Mouse (Mus musculus) spleen, postnatal 10 days (tissue): ENCODE data around the gene Olfr354.

ENCODE experiments used
- DNase-seq, 2 experiments: peaks; one replicate each; pipeline ENCODE4 v3.0.0; 2021 to 2022; ENCODE audit warnings: low spot score in 2 of 2

Gene Olfr354

GRCm38 (mm10) chr2:36905380-36905779 lies at the start of gene Olfr354:
Gene Olfr354, plus strand, starts transcription at chr2:36905680.
- DNase-seq, result no peak

GRCm38 (mm10) chr2:36862560-36862959 lies 42.9 kb upstream of the Olfr354 start, which contains the start of gene Olfr351:
Gene Olfr351, minus strand, starts transcription at chr2:36862660.
- no peak for DNase-seq

DNA sequence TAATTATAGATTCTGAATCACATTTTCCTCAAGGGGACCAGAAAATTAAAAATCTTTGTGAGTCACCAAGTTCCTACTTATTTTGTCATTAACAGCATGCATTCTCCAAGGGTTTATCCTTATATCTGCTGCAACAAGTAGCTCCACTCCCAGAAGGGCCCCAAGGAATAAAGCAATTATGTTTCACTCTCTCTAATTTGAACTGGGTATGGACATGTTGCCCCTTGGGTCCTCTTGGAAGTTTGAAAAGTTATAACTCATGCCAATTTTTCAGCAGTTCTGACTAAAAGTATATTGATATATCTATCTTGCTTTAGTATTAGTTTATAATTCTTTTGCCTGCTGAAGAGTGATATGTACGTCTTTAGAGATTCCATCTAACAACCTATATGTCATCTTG lies 37.3 kb upstream of the Olfr354 start, which contains the start of gene Olfr352:
Gene Olfr352, plus strand, starts transcription at position 301 of the 400 bp plus-strand sequence.
- no peak for DNase-seq

- DNase-seq, result no peak
These were observed 12.6 kb upstream of the Olfr354 start, which contains the start of gene Olfr353 for GRCm38 (mm10) chr2:36892836-36893235. Gene Olfr353, minus strand, starts transcription at chr2:36892936.

- DNase-seq, result no peak
These were observed 8.4 kb upstream of the Olfr354 start for GRCm38 (mm10) chr2:36897114-36897513.

DNA sequence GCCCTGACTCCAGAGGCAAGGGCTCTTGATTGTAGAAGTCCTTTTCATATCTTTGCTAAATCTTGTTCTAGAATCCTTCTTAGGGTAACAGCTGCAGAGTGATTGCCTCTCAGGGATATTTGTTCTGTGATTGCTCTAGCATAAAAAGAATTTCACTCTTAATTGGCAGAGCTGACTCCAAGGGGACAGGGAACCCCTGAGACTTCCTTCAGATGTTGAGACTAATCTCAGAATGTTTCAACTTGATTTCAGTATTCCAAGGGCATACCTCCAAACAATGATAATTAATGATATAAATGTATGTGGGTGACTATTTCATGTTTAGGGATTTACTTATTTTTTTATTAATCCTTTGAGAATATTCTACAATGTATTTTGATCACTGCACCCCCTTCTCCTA lies 23.3 kb downstream of the Olfr354 start, which contains the start of gene Olfr355:
Gene Olfr355, minus strand, starts transcription at position 101 of the 400 bp plus-strand sequence.
- DNase-seq, result no peak

- no peak for DNase-seq
These were observed 31.3 kb downstream of the Olfr354 start, which contains the start of gene Olfr356 for GRCm38 (mm10) chr2:36936821-36937220. Gene Olfr356, plus strand, starts transcription at chr2:36937121.
